Mouse (Mus musculus): ENCODE data around the gene Fyn.
A peak's percentile ranks its signal among the peaks of the same experiment; 100 is the strongest.

The Fyn gene

GRCm38 (mm10) chr10:39411857-39412559, 43.4 kb downstream of the Fyn start:
- DNase-seq (ENCODE audit: inconsistent ontology term): peak; percentile 42

- DNase-seq (ENCODE audit: inconsistent ontology term): no peak
Measured at GRCm38 (mm10) chr10:39412826-39413620, 44.4 kb downstream of the Fyn start.

- no peak for DNase-seq (ENCODE audit: inconsistent ontology term)
Measured at GRCm38 (mm10) chr10:39414068-39414467, 45.4 kb downstream of the Fyn start.

GRCm38 (mm10) chr10:39415586-39415985, 46.9 kb downstream of the Fyn start:
- peak; percentile 81 for DNase-seq (ENCODE audit: inconsistent ontology term)

GRCm38 (mm10) chr10:39417611-39418010, 49.0 kb downstream of the Fyn start:
- no peak for DNase-seq (ENCODE audit: inconsistent ontology term)

GRCm38 (mm10) chr10:39418395-39418794, 49.7 kb downstream of the Fyn start:
- DNase-seq (ENCODE audit: inconsistent ontology term): no peak

- peak; percentile 79 for DNase-seq (ENCODE audit: inconsistent ontology term)
Measured at GRCm38 (mm10) chr10:39420842-39421617, 52.4 kb downstream of the Fyn start.

GRCm38 (mm10) chr10:39421772-39422171, 53.1 kb downstream of the Fyn start:
- DNase-seq (ENCODE audit: inconsistent ontology term): peak; percentile 54

GRCm38 (mm10) chr10:39424643-39425042, 56.0 kb downstream of the Fyn start:
- DNase-seq (ENCODE audit: inconsistent ontology term): no peak

- no peak for DNase-seq (ENCODE audit: inconsistent ontology term)
Measured at GRCm38 (mm10) chr10:39426033-39426432, 57.4 kb downstream of the Fyn start.

- no peak for DNase-seq (ENCODE audit: inconsistent ontology term)
Measured at GRCm38 (mm10) chr10:39426833-39427490, 58.3 kb downstream of the Fyn start.

- DNase-seq (ENCODE audit: inconsistent ontology term): no peak
Measured at GRCm38 (mm10) chr10:39429661-39430060, 61.0 kb downstream of the Fyn start.

- DNase-seq (ENCODE audit: inconsistent ontology term): no peak
Measured at GRCm38 (mm10) chr10:39430074-39430764, 61.6 kb downstream of the Fyn start.

GRCm38 (mm10) chr10:39431265-39431664, 62.6 kb downstream of the Fyn start:
- no peak for DNase-seq (ENCODE audit: inconsistent ontology term)

GRCm38 (mm10) chr10:39432648-39433568, 64.3 kb downstream of the Fyn start:
- no peak for DNase-seq (ENCODE audit: inconsistent ontology term)

GRCm38 (mm10) chr10:39433893-39434292, 65.2 kb downstream of the Fyn start:
- no peak for DNase-seq (ENCODE audit: inconsistent ontology term)

GRCm38 (mm10) chr10:39434758-39435448, 66.2 kb downstream of the Fyn start:
- DNase-seq (ENCODE audit: inconsistent ontology term): no peak

GRCm38 (mm10) chr10:39438905-39439304, 70.2 kb downstream of the Fyn start:
- DNase-seq (ENCODE audit: inconsistent ontology term): peak; percentile 56

- DNase-seq (ENCODE audit: inconsistent ontology term): no peak
Measured at GRCm38 (mm10) chr10:39440506-39440905, 71.9 kb downstream of the Fyn start.
